Mouse (Mus musculus) CH12.LX (cell line): Measurements from ENCODE around the gene Sgtb. TPM values are rescaled to one million over a fixed set of nuclear protein-coding genes. Genes with fewer than 3 reads are reported as not detected.
A peak's percentile ranks its signal among the peaks of the same experiment; 100 is the strongest.

Experiments used
- DNase-seq: peaks from one replicate; pipeline ENCODE4 v3.0.0-alpha.2; 2013; ENCODE audit errors: extremely low read depth
- H3K27ac ChIP-seq: 2 replicates; pipeline ENCODE4 v1.5.1; 2012; ENCODE audit warnings: low read depth, mild to moderate bottlenecking, control low read depth, moderate library complexity; ENCODE audit not compliant: insufficient read depth
- H3K27me3 ChIP-seq: replicated peaks from 2 replicates; pipeline ENCODE3; 2012; ENCODE audit warnings: inconsistent platforms
- H3K36me3 ChIP-seq, 2 experiments: replicated peaks in 1 of 2; 2 replicates each; pipeline versions ENCODE3 to v1.6.1; 2012; ENCODE audit warnings: inconsistent platforms in 1 of 2, low read length in 1 of 2, mild to moderate bottlenecking in 1 of 2, mixed read lengths in 1 of 2, moderate library complexity in 1 of 2; ENCODE audit not compliant: control insufficient read depth in 1 of 2, insufficient read depth in 1 of 2
- H3K4me1 ChIP-seq, 2 experiments: 2 replicates each; pipeline ENCODE4 v1.6.1; 2012; ENCODE audit warnings: inconsistent platforms in 1 of 2, moderate library complexity in 1 of 2; ENCODE audit not compliant: insufficient read depth in 2 of 2, control insufficient read depth in 1 of 2
- H3K4me2 ChIP-seq: 2 replicates; pipeline ENCODE4 v1.6.1; 2012; ENCODE audit warnings: low read depth, mild to moderate bottlenecking, control low read depth; ENCODE audit not compliant: poor library complexity, insufficient read depth, severe bottlenecking
- H3K4me3 ChIP-seq, 3 experiments: fragments of 150-350 bp in 1 of 3; sonication (generic) in 1 of 3; replicated peaks in 1 of 3; 2 replicates each; pipeline versions ENCODE3 to v1.5.1; 2011 to 2012; ENCODE audit warnings: low read depth in 2 of 3, low read length in 2 of 3, mild to moderate bottlenecking in 2 of 3, moderate library complexity in 2 of 3, control low read depth in 1 of 3, improper control_type of control experiment in 1 of 3, inconsistent platforms in 1 of 3, mixed read lengths in 1 of 3; ENCODE audit not compliant: poor library complexity in 1 of 3
- H3K79me2 ChIP-seq: replicated peaks from 2 replicates; pipeline ENCODE4 v1.6.1; 2012; ENCODE audit warnings: mild to moderate bottlenecking, moderate library complexity; ENCODE audit not compliant: control insufficient read depth, poor library complexity, insufficient read depth, severe bottlenecking; ENCODE audit errors: extremely low read depth
- H3K9ac ChIP-seq: 2 replicates; pipeline ENCODE4 v1.6.1; 2012; ENCODE audit warnings: low read depth, mild to moderate bottlenecking, control low read depth, moderate library complexity; ENCODE audit not compliant: insufficient read depth
- H3K9me3 ChIP-seq: replicated peaks from 2 replicates; pipeline ENCODE3; 2012; ENCODE audit warnings: low read length, inconsistent platforms, mixed read lengths
- CHD1 ChIP-seq: IDR thresholded peaks from 2 replicates; pipeline ENCODE4 v1.6.1; 2012; ENCODE audit warnings: low read depth, low read length, improper control_type of control experiment, inconsistent platforms
- CTCF ChIP-seq, 2 experiments: IDR thresholded peaks in 1 of 2; conservative IDR thresholded peaks in 1 of 2; 2 replicates each; pipeline ENCODE4 v1.5.1; 2011 to 2012; ENCODE audit warnings: low read depth in 2 of 2, low read length in 2 of 2, improper control_type of control experiment in 1 of 2, inconsistent platforms in 1 of 2, mild to moderate bottlenecking in 1 of 2, moderate library complexity in 1 of 2
- ELF1 ChIP-seq: IDR thresholded peaks from 2 replicates; pipeline ENCODE4 v1.6.1; 2014; ENCODE audit warnings: low read depth, mild to moderate bottlenecking, inconsistent platforms, low read length, improper control_type of control experiment
- HCFC1 ChIP-seq: IDR thresholded peaks from 2 replicates; pipeline ENCODE4 v1.6.1; 2012; ENCODE audit warnings: low read depth, mild to moderate bottlenecking, inconsistent platforms, low read length, improper control_type of control experiment
- KAT2A ChIP-seq: IDR thresholded peaks from 2 replicates; pipeline ENCODE4 v1.6.1; 2012; ENCODE audit warnings: low read length, improper control_type of control experiment, inconsistent platforms; ENCODE audit not compliant: insufficient replicate concordance
- MAFK ChIP-seq: IDR thresholded peaks from 2 replicates; pipeline ENCODE4 v1.6.1; 2011; ENCODE audit warnings: low read length, improper control_type of control experiment; ENCODE audit not compliant: insufficient replicate concordance
- MAZ ChIP-seq: IDR thresholded peaks from 2 replicates; pipeline ENCODE4 v1.6.1; 2012; ENCODE audit warnings: low read depth, mild to moderate bottlenecking, inconsistent platforms, low read length, improper control_type of control experiment, moderate library complexity
- MEF2A ChIP-seq: IDR thresholded peaks from 2 replicates; pipeline ENCODE4 v1.6.1; 2014; ENCODE audit warnings: low read depth, mild to moderate bottlenecking, inconsistent platforms, low read length, improper control_type of control experiment, borderline replicate concordance
- MXI1 ChIP-seq: IDR thresholded peaks from 2 replicates; pipeline ENCODE4 v1.6.1; 2011; ENCODE audit warnings: mild to moderate bottlenecking, low read depth, low read length, improper control_type of control experiment
- NELFE ChIP-seq: IDR thresholded peaks from 2 replicates; pipeline ENCODE4 v1.6.1; 2011; ENCODE audit warnings: low read depth, low read length, improper control_type of control experiment
- PAX5 ChIP-seq: IDR thresholded peaks from 2 replicates; pipeline ENCODE4 v1.6.1; 2012; ENCODE audit warnings: low read length, inconsistent platforms, mixed read lengths
- POLR2A ChIP-seq: IDR thresholded peaks from 2 replicates; pipeline ENCODE4 v1.6.1; 2011; ENCODE audit warnings: low read depth, mild to moderate bottlenecking, improper control_type of control experiment, low read length
- POLR2AphosphoS2 ChIP-seq: IDR thresholded peaks from 2 replicates; pipeline ENCODE4 v1.6.1; 2011; ENCODE audit warnings: low read depth, low read length, improper control_type of control experiment
- RAD21 ChIP-seq: IDR thresholded peaks from 2 replicates; pipeline ENCODE4 v1.6.1; 2011; ENCODE audit warnings: low read depth, mild to moderate bottlenecking, low read length, improper control_type of control experiment, moderate library complexity
- RCOR1 ChIP-seq: conservative IDR thresholded peaks from 2 replicates; pipeline ENCODE4 v1.6.1; 2012; ENCODE audit warnings: low read depth, mild to moderate bottlenecking, inconsistent platforms, low read length, improper control_type of control experiment
- SIN3A ChIP-seq: IDR thresholded peaks from 2 replicates; pipeline ENCODE4 v1.6.1; 2012; ENCODE audit warnings: low read length, improper control_type of control experiment, inconsistent platforms
- SMC3 ChIP-seq: IDR thresholded peaks from 2 replicates; pipeline ENCODE4 v1.6.1; 2011; ENCODE audit warnings: low read depth, low read length, improper control_type of control experiment
- TCF12 ChIP-seq: IDR thresholded peaks from 2 replicates; pipeline ENCODE4 v1.6.1; 2014; ENCODE audit warnings: low read depth, mild to moderate bottlenecking, inconsistent platforms, low read length, improper control_type of control experiment
- UBTF ChIP-seq: IDR thresholded peaks from 2 replicates; pipeline ENCODE4 v1.6.1; 2012; ENCODE audit warnings: low read depth, mild to moderate bottlenecking, inconsistent platforms, low read length, improper control_type of control experiment, moderate library complexity
- USF1 ChIP-seq: IDR thresholded peaks from 2 replicates; pipeline ENCODE4 v1.6.1; 2014; ENCODE audit warnings: low read depth, mild to moderate bottlenecking, inconsistent platforms, low read length, improper control_type of control experiment
- USF2 ChIP-seq: conservative IDR thresholded peaks from 2 replicates; pipeline ENCODE4 v1.6.1; 2011; ENCODE audit warnings: low read depth, low read length, improper control_type of control experiment
- ZC3H11A ChIP-seq: IDR thresholded peaks from 2 replicates; pipeline ENCODE4 v1.6.1; 2012; ENCODE audit warnings: low read depth, mild to moderate bottlenecking, inconsistent platforms, low read length, improper control_type of control experiment
- ZKSCAN1 ChIP-seq: IDR thresholded peaks from 2 replicates; pipeline ENCODE4 v1.6.1; 2012; ENCODE audit warnings: low read depth, inconsistent platforms, low read length, improper control_type of control experiment, borderline replicate concordance
- ZMIZ1 ChIP-seq: IDR thresholded peaks from 2 replicates; pipeline ENCODE4 v1.6.1; 2012; ENCODE audit warnings: low read depth, mild to moderate bottlenecking, inconsistent platforms, low read length, improper control_type of control experiment
- ZNF384 ChIP-seq: IDR thresholded peaks from 2 replicates; pipeline ENCODE4 v1.6.1; 2012; ENCODE audit warnings: low read depth, low read length, improper control_type of control experiment, inconsistent platforms
- dilution Hi-C: fragments of 300-500 bp; cut with MboI; formaldehyde crosslinking; loops from 2 replicates; pipeline ENCODE4 v1.14.3; 2020; ENCODE audit warnings: low sequenced_read_pairs; ENCODE audit not compliant: extremely low pct_unique_long_range_greater_than_20kb, extremely low pct_ligation_motif_present
- in situ Hi-C: fragments of 300-500 bp; cut with MboI; formaldehyde crosslinking; loops from 3 replicates; pipeline ENCODE4 v1.14.3; 2019; ENCODE audit warnings: low sequenced_read_pairs, low pct_ligation_motif_present, low pct_unique_long_range_greater_than_20kb, mixed read lengths
- polyA plus RNA-seq: library from polyadenylated mRNA; unstranded; fragments of >175 nt; gene quantifications from 2 replicates; pipeline ENCODE4 v1.2.1, GENCODE M21; 2012; ENCODE audit warnings: low read depth; ENCODE audit not compliant: insufficient read length
- total RNA-seq, 2 experiments: library from RNA; depleted of rRNA; stranded (reverse); fragments of 300-350 nt in 1 of 2; fragments of >200 nt in 1 of 2; gene quantifications; 2 replicates each; pipeline ENCODE4 v1.2.3; 2012 to 2014

Gene Sgtb
- total and polyA plus RNA-seq, 3 experiments = 3.1 to 5.0 (median 3.5) TPM

- DNase-seq = no peak
- Histone ChIP-seq H3K27ac (no peak overlapping the region), H3K9me3 (no peaks in the 10 kb centered on the region), H3K4me2 (no peak overlapping the region), H3K79me2 (peaks cover 31% of the 10 kb centered on the region), H3K27me3 (no peaks in the 10 kb centered on the region), H3K4me1 (peaks cover 0 to 22% of the 10 kb centered on the region in 2 experiments; a peak in 2 of 4 replicates), H3K4me3 (no peak overlapping the region), H3K9ac (no peak overlapping the region), H3K36me3 (peaks cover 12 to 41% of the 10 kb centered on the region in 2 experiments)
- dilution Hi-C loops = no loop called here
- in situ Hi-C loops = no loop called here
- no peak for TF ChIP-seq SMC3
- TF ChIP-seq POLR2AphosphoS2 = no peak
- TF ChIP-seq MAZ = no peak
These were observed 62.2 kb downstream of the Sgtb start for GRCm38 (mm10) chr13:104171711-104172110.

- DNase-seq = no peak
- Histone ChIP-seq H3K27ac (no peak overlapping the region), H3K27me3 (no peaks in the 10 kb centered on the region), H3K79me2 (peaks cover 35% of the 10 kb centered on the region), H3K36me3 (peaks cover 10 to 34% of the 10 kb centered on the region in 2 experiments), H3K4me1 (peaks cover 0 to 22% of the 10 kb centered on the region in 2 experiments; a peak in 2 of 4 replicates), H3K4me3 (no peak overlapping the region), H3K9me3 (no peaks in the 10 kb centered on the region), H3K9ac (no peak overlapping the region), H3K4me2 (no peak overlapping the region)
- dilution Hi-C loops = no loop called here
- no peak for TF ChIP-seq KAT2A
- no peak for TF ChIP-seq ZC3H11A
- TF ChIP-seq MEF2A = no peak
- TF ChIP-seq CHD1 = no peak
- TF ChIP-seq MAZ = no peak
- no peak for TF ChIP-seq NELFE
- TF ChIP-seq ZMIZ1 = no peak
- TF ChIP-seq ZKSCAN1 = no peak
- TF ChIP-seq CTCF (conservative IDR thresholded peaks at IDR 0.05 in 1 of 2, IDR thresholded peaks at IDR 0.05 in 1 of 2; ENCODE audit: low read depth in 2 of 2, low read length in 2 of 2) = no peak
- TF ChIP-seq RAD21 = no peak
- no peak for TF ChIP-seq PAX5
- in situ Hi-C loops = no loop called here
These were observed 63.0 kb downstream of the Sgtb start for GRCm38 (mm10) chr13:104172498-104172897.

DNA sequence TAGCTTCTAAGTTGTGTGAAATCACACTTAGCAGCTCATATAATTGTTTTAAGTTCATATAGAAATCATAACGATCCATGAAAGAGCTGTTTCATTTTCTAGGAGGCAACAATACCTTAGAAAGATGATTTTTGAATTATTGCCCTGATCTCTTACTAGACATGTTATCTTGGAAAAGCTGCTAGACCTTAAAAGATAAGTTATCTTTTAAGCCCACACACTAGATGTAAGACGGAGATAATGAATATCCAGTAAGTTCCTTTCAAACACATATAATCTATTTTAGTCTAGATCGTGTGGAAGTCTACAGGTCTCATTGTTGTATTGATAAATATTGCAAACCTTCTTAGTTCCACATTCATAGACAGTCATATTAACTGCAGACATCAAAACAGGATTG is 67.3 kb downstream of the Sgtb start:
- DNase-seq = no peak
- no peaks in the 10 kb centered on the region for H3K9me3 ChIP-seq
- H3K4me1 ChIP-seq = peaks cover 0 to 31% of the 10 kb centered on the region in 2 experiments; a peak in 2 of 4 replicates
- peak overlapping the region; percentile 94; the same call in 1 of the 2 replicates for H3K4me2 ChIP-seq
- no peaks in the 10 kb centered on the region for H3K27me3 ChIP-seq
- peak overlapping the region; percentile 59 to 88 (median 79) for H3K4me3 ChIP-seq
- H3K27ac ChIP-seq = no peak overlapping the region
- H3K79me2 ChIP-seq = peaks cover 39% of the 10 kb centered on the region
- TF ChIP-seq POLR2AphosphoS2 = no peak
- TF ChIP-seq ZMIZ1 = no peak
- no peak for TF ChIP-seq TCF12
- no peak for TF ChIP-seq KAT2A
- TF ChIP-seq USF1 = no peak
- TF ChIP-seq MXI1 = no peak
- no peak for TF ChIP-seq PAX5
- no peak for TF ChIP-seq MAZ
- no peak for TF ChIP-seq SIN3A
- TF ChIP-seq ELF1 = no peak
- no peak for TF ChIP-seq MEF2A
- TF ChIP-seq MAFK = no peak
- TF ChIP-seq POLR2A = no peak
- no peak for TF ChIP-seq HCFC1
- TF ChIP-seq RAD21 = no peak
- no peak for TF ChIP-seq ZNF384
- TF ChIP-seq UBTF = no peak
- TF ChIP-seq ZKSCAN1 = no peak
- no peak for TF ChIP-seq USF2
- no peak for TF ChIP-seq RCOR1
- H3K9ac ChIP-seq = peak overlapping the region; percentile 87
- dilution Hi-C loops (no loop called here), in situ Hi-C loops (no loop called here)
- H3K36me3 ChIP-seq = peaks cover 10 to 25% of the 10 kb centered on the region in 2 experiments
